Mouse (Mus musculus) urinary bladder, postnatal 4 days (tissue): Measurements from ENCODE around the gene 4930583I09Rik.

Experiments used
- DNase-seq, 2 experiments: peaks; one replicate each; pipeline ENCODE4 v3.0.0; 2021 to 2022; ENCODE audit warnings: low spot score in 2 of 2

The 4930583I09Rik gene

DNA sequence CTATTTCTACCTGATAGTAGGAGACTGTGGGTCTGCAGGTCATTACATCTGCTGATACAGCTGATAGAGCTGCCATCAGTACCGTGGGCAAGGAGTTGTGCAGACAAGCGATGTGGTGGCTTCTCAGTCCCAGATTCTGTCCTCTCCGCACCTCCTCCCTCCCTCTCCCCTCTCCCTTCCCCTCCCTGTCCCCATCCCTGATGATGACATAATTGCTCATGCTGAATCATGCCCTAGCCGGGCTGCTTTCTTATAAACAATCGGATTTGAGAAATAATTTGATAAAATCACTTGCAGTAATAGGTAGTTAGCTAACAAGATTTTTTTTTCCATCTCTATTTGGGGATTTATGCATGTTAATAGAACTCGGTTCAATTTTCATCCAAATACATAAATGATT lies at the start of gene 4930583I09Rik:
4930583I09Rik (minus strand) TSS at position 144 of the 400 bp plus-strand sequence.
- no peak for DNase-seq

DNA sequence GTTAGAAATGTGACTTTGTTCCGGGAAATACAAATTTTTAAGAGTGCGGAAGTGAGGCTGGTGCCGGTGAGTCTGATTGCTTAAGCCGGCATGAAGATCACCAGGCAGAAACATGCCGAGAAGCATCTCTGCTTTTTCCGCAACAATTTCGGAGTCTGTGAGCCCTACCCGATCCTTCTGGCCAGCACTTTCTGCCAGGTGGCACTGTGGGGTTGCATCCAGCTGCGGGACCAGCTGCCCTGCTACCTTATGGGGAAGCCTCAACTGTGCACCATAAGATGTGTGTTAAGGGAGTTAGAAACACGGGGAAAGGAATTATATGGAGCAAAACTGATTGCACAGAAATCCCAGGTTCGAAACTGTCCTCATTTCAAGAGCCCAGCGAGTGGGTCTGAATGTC lies 40.2 kb upstream of the 4930583I09Rik start:
- DNase-seq, result no peak

DNA sequence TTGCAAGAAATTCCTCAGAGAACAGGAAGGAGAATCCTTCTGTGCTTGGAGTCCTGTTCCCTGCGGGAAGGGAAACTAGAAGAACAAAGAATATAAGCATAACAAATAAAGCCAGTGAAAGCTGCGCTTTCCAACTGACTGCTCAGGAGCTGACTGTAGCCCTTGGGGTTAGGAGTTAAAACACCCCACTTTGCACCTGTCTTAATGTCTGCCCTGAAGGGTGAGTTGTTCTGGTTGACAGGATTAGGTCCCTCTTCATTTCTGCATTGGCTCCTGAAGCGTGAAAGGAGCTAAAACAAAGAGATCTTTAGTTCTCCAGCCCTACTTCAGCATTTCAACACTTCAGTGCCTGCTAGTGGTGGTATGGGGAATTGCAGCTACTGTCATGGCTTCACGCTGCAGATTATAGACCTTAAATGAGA lies 37.8 kb upstream of the 4930583I09Rik start:
- no peak for DNase-seq

DNA sequence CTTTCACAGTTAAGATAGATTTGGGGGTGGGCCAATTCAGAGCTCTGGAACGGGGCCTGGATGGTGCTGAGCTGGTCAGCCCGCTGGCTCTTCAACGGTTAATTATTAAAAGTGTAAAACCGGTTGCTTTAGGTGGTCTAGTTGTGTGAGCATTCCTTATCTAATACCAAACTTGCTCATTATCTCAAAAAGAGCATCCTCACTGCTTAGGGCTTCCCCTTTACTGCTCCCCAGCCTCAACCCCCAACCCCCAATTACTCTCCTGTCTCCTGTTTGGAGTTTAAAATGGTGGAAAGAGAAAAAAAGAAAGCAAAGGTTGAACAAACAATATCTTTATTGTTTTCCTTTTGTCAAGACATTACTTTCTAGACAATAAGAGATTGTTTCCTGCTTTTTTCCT lies 27.9 kb upstream of the 4930583I09Rik start:
- DNase-seq, result no peak

DNA sequence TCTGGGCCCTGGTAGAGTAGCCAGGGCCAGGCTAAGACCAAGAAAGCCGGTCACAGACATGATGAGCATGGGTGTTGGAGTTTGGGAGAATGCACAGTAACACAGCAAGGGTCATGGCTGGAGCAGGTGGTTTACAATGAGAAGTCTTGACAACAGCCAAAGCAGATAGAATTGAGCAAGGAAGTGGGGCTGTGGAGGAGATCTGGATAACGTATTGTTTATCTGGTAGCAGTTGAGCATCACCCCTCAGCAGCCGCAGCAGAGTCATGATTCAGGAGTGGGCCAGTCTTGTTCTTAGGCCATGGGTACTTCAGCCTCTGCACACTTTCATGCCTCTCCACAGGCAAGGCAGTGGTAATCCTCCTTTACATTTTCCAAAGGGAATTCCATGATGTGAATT lies 25.1 kb upstream of the 4930583I09Rik start:
- no peak for DNase-seq

DNA sequence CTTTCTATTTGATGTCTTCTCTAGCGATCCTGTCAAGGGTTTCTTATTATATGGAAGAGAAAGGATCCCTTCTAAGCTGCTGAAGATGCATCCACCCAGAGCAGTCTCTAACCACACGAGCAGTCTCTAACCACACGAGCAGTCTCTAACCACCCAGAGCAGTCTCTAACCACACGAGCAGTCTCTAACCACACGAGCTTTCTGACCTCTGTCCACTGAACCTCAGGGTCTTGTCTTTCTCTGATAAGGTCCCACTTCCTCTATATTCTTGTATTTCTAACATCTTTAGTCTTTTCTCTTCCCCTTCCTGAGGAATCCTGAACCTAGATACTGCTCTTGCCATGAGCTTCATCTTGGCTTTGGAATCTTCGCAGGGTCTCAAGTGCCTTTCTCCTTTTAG lies 23.0 kb upstream of the 4930583I09Rik start:
- no peak for DNase-seq

DNA sequence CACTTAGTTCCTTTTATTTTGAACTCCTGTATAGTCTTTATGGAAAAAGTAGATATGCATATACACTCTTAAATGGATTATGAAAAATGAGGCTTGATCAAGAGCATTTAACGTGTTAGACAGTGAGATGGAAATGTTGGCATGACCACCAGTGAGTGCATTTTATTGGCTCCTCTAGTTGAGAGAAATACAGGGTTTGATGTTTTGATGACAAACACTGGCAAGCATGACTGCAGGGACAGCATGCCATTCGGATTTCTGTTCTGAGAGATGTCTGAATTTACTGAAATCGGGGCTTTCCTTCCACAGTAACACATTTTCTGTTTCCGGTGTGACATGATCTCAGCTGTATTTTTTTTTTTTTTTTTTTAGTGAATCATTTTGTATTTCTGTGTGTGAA lies 12.2 kb upstream of the 4930583I09Rik start:
- DNase-seq, result no peak

DNA sequence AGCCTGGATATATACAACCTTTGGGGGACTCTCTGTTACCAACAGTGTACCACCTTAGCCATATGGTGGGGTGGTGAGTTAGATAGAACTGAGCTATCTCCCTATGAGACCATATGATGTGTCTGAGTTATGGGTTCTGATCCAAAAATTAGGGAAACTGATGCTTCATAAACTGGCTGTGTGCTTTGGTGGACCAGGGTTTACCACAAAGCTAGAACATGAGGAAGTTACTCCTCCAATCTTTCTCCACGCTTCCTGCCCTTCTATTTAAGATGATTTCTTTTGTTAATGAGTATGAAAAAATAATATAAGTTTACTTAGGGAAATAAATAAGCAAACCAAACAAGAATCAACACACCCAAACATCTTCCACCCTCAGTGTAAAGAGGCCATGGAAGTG lies 10.8 kb upstream of the 4930583I09Rik start:
- DNase-seq, result no peak

DNA sequence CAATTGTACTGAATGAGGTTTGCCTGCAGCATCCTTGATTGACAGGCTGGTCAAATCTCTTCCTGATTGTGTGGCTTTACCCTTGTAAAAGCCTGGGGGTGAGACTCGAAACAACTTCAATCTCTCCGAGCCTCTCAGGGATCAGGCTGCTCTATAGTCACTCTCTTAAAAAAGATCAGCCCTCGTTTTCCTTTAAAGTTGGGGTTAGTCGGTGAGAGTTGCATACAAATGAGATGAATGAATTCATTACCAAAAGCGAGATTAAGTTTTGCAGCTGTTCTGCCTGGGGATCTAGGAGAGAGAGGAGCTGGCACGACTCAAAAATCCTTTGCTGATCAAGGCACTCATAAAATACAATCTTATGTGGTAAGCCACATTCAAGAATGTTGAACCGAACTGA lies 1.0 kb upstream of the 4930583I09Rik start:
- no peak for DNase-seq

DNA sequence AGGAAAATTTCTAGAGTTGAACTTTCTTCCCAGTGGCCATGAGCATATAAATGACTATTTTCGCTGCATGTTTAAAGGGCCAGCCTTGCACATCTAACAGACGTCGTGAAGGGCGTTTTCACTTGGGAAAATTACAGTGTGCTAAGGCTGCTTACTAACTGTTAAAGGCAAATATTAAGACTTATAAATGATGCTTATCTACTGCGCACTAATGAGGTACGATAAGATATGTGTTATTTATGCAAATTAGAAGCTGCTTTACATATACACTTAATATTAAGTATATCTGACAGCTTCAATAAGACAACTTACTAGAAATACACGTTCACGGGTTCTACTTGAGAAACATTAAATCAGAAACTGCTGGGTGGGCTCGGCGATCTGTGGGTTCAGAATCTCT lies 481 bp upstream of the 4930583I09Rik start:
- DNase-seq, result no peak

DNA sequence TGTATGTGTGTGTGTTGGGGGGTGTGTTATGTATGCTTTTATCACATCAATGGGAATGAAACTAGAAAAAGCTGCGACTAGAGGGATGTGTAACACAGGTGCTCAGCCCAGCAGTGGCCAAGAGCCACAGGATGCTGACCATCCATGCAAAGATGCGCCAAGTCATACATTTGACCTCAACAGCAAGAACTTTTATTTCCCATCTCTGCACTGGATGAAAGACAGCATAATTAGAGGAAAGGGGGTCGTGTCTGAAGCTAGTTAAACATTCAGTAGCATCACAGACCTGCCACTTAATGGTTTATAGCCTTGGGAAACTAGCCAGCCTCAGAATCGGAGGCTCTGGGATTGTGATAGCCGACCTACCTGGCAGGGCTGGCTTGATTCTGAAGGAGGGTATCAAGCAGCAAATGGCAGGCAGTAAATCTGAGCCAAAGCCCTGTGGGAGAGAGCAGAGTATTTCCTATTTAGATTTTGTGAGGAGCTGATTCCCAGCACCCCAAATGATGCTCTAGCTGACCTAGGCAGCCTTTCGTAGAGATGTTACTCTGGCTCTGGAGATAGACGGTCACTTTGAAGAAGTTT lies 1.9 kb downstream of the 4930583I09Rik start:
- no peak for DNase-seq

DNA sequence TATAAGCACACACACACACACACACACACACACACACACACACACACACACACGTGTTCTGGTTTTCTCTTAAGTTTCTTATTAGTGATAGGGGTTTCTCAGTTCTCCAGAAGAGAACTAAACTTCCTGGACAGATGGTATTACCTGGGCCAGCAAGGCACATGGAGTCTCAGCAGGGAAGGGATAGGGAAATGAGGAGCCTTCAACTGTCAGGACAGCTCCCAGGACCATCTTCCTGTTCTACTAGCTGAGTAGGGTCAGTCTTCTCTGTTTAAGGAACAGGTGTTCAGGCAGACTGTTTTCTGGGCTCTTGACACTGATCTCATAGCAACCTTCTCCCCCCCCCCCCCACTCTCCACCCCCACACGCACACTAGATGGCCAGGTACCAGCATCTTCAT lies 2.8 kb downstream of the 4930583I09Rik start:
- no peak for DNase-seq

DNA sequence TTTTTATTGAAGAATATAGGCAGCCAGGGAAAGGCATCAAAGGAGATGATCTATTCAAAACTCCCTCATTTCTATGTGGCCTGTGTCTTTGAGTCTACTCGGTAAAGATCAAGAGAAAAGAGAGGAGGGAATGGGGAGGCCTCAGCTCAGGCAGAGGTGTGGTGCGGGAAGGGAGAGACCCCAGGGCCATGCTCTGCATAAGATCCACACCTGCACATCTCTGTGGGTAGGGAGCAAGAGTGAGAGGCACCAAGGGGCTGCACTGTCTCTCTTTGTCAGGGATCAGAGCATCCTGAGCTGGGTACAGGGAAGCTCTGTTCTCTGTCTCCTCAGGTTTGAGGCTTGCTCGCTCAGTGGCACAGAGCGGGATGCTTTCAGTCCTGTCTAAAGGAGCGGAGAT lies 8.4 kb downstream of the 4930583I09Rik start:
- no peak for DNase-seq

DNA sequence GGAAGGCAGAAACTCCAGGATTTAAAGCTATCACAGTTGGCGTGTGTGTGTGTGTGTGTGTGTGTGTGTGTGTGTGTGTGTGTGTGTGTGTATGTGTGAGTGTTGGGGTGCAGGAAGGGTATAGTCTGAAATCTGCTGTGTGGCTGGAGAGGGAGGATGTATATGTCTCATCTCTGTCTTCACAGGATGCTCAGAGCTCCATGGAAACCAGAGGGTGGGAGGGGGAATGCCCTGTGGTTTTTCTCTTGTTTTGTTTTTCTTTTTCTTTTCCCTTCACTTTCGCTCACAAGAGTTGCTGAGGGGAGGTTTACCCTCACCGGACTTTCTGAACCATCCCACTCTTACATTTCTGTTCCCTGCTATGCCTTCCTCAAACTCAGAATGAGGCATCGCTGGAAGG lies 9.0 kb downstream of the 4930583I09Rik start:
- no peak for DNase-seq

DNA sequence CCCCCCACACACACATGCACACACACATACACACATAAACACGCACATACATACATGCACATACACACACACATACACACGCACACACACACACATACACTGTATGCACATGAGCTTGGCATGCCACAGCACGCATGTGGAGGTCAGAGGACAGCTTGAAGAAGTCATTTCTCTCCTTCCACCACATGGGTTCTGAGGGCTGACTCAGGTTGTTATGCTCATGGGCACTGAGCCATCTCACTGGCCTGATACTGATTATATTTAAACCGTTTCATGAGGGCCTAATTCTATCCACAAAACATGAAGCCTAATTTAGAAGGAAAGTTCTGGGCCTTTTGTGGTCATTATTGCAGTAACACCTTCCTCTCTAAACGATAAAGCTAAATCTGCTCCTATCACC lies 13.3 kb downstream of the 4930583I09Rik start:
- DNase-seq, result no peak

DNA sequence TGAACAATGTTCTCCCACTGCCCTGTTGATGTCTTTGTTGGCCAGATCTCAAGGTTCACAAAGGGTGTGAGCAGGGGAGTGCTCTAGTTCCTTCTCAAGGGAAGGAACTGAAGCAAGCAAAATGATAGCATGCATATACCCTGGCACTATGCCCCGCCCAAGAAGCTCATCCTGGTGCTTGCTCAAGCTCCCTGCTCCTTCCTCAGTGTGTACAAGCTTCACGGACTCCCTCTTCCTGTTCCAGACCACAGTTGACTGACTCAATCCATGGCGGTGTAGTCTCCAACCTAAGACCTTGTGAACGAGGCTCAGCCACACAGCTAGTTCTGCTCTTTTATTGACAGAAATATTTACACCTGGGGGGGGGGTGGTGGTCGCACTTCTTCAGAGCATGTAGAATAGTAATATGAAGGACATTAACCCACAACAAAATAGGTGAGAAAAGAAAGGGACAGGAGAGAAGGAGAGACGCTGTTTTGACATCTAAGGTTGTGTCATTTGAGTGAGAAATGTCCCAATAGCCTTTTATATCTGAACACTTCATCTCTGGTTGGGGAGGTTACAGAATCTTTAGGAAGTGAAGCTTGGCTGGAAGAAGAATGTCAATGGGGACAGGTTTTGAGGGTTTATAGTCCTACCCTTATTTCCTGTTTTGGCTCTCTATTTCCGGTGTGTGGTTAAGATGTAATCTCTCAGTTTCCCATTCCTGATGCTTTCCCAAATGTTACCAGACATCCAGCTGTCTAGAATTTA lies 14.9 kb downstream of the 4930583I09Rik start:
- DNase-seq, result no peak

DNA sequence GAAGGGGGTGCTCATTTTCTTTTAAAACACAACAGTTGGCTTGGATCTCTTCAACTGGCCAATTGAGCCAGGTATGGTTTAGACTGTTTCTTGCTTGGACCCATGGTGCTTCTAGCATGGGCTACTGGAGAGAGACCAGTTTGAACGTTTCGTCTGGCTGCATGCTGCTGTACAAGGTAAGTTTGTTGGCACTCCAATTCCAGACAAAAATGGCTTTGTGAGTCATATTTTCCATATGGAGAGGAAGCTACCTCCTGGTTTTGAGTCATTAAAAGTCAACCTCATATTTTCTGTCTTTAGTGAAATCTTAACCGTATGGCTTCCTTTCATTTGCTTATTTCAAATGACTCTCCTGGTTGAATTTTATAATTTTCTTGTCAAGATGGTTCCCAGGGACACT lies 19.6 kb downstream of the 4930583I09Rik start:
- DNase-seq, result no peak

DNA sequence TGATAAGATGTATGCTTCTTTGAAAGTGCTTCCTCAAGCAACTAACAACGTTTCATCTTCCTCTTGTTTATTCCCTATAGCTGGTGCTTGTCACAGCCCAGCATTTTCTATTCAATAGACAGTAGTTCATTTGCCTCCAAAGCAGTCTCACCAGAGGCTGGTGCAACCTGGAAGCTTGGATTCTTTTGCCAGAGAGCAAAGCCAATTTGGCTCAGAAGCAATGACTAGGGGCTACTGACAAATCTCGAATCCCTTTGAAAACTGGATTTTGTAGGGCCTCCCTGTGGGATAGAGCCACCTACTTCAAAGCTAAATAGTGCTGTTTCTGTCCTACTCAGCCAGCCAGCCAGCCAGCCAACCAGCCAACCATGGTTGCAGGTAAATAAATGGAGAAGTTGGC lies 20.1 kb downstream of the 4930583I09Rik start:
- DNase-seq, result no peak

DNA sequence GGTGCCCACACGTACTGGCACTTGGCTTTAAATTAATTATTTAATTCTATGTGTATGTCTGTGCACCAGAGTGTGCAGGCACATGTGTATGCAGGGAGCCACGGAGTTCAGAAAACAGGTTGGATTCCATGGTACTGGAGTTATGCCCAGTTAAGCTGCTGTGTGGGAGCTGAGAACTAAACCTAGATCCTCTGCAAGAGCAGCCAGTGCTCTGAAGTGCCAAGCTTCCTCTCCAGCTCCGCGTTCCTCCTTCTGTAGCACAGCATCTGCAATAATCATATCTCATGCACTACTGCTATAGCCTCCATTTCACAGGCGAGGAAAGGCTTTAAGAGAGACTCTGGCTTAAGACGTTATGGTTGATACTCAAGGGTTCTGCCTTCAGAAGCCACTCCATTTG lies 22.3 kb downstream of the 4930583I09Rik start:
- DNase-seq, result no peak

DNA sequence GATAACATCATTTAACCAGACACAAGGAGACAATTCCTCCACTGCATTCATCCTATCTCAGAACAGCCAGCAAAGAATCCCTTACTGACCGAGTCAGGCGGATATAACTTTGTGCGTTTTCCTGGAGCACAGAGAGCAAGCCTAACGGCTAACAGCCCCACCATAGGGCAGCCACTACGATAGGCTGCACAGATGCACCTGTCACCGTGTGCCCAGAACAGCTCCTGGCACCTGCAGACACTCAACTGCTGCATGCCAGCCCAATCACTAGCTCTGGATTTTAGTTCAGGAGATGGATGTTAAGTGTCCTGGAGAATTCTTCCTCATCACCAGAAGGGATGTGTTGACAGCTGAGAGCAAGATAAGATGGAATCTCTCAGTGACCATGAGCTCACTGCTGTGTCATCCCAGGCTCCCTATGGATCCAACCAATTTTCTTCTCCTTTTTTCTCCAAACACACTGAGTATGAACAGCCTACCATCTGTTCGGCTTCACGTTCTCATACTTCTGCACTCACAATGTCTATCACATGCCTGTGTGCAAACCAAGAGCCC lies 29.8 kb downstream of the 4930583I09Rik start:
- no peak for DNase-seq

DNA sequence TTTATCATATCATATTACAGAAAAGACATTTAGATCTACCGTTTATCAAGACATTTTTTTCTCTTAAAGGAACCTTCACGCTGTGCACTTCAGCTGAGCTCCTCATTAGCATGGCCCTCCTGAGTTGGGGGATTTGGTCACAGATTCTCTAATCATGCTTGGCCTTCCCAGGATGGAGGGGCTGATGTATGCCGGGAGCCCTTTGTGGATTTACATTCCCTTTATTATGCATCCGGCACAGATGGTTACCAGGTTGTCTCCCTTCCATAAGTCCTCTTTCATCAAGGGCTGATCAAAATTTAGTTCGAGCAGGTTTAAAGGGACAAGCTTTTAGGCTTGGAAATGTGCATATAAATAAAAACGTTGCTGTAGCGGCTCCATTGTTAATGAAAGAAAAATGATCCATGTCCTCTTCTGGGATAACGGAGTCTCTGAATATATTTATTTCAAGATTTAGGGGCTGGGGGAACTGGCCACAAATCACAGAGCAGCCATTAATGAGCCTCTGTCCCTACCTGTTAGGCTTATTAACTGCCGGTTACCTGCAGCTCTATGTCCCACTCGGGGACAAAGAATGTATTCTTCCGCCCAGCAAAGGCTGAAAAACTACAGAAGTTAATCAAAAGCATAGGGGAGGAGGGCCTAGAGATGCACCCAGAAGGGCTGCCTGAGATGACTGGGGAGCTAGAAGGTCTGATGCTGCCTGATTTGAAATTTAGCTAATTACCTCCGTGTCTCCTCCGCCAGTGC lies 31.3 kb downstream of the 4930583I09Rik start:
- DNase-seq, result no peak

DNA sequence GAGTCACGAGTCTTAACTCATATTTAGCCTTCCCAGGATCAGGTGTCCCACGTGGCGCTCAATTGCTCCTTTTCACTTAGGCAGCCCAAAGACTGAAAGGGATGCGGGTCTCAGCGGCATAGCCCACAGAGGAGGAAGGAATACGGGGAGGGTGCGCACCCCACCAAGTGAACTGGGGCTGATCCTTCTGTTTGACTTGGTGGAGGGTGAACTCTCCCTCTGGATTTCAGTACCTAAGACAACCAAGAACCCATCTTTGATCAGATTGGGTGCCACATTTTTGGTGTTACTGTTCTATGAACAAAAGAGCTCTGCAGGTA lies 33.0 kb downstream of the 4930583I09Rik start:
- DNase-seq, result no peak
